Mouse (Mus musculus) forebrain, embryonic 13.5 days (tissue): Measurements from ENCODE around the gene Cntnap5a. TPM values are rescaled to one million over a fixed set of nuclear protein-coding genes. Genes with fewer than 3 reads are reported as not detected.

Experiments used
- ATAC-seq: fragments of 200-750 bp; cut with Nextera tagmentation; 2 replicates; pipeline ENCODE4 v1.8.0; 2017
- H3K27ac ChIP-seq: fragments of 300-500 bp; sonication (generic); 2 replicates; pipeline ENCODE4 v1.5.1; 2015; ENCODE audit warnings: inconsistent platforms, mild to moderate bottlenecking, moderate library complexity
- H3K27me3 ChIP-seq: fragments of 300-500 bp; sonication (generic); 2 replicates; pipeline ENCODE4 v1.6.1; 2015; ENCODE audit warnings: mild to moderate bottlenecking, inconsistent platforms
- H3K36me3 ChIP-seq: fragments of 300-500 bp; sonication (generic); 2 replicates; pipeline ENCODE4 v1.6.1; 2015; ENCODE audit warnings: mild to moderate bottlenecking, inconsistent platforms; ENCODE audit not compliant: poor library complexity, severe bottlenecking
- H3K4me1 ChIP-seq: fragments of 300-500 bp; sonication (generic); 2 replicates; pipeline ENCODE4 v1.6.1; 2015; ENCODE audit warnings: inconsistent platforms
- H3K4me2 ChIP-seq: fragments of 300-500 bp; sonication (generic); 2 replicates; pipeline ENCODE4 v1.6.1; 2015; ENCODE audit warnings: inconsistent platforms, mild to moderate bottlenecking, moderate library complexity
- H3K4me3 ChIP-seq: fragments of 300-500 bp; sonication (generic); 2 replicates; pipeline ENCODE4 v1.5.1; 2015; ENCODE audit warnings: mild to moderate bottlenecking, inconsistent platforms
- H3K9ac ChIP-seq: fragments of 300-500 bp; sonication (generic); 2 replicates; pipeline ENCODE4 v1.6.1; 2015; ENCODE audit warnings: mild to moderate bottlenecking, inconsistent platforms
- H3K9me3 ChIP-seq: fragments of 300-500 bp; sonication (generic); replicated peaks from 2 replicates; pipeline ENCODE4 v1.6.1; 2016; ENCODE audit warnings: inconsistent platforms
- WGBS: fragments of 180-500 bp; shearing (Covaris S2); methylation state at CpG from one replicate; pipeline ENCODE4 v1.1.7; 2015; 5-methylcytosine and 5-hydroxymethylcytosine counted together
- polyA plus RNA-seq: library from polyadenylated mRNA; unstranded; fragments of >200 nt; fragmentation: Nextera tagmentation; extraction: Ambion mirVana; gene quantifications from 2 replicates; pipeline ENCODE4 v1.2.1, GENCODE M21; 2015

Gene Cntnap5a
- polyA plus RNA-seq, 1 experiment from 2014 or later, result 0.39 TPM

DNA sequence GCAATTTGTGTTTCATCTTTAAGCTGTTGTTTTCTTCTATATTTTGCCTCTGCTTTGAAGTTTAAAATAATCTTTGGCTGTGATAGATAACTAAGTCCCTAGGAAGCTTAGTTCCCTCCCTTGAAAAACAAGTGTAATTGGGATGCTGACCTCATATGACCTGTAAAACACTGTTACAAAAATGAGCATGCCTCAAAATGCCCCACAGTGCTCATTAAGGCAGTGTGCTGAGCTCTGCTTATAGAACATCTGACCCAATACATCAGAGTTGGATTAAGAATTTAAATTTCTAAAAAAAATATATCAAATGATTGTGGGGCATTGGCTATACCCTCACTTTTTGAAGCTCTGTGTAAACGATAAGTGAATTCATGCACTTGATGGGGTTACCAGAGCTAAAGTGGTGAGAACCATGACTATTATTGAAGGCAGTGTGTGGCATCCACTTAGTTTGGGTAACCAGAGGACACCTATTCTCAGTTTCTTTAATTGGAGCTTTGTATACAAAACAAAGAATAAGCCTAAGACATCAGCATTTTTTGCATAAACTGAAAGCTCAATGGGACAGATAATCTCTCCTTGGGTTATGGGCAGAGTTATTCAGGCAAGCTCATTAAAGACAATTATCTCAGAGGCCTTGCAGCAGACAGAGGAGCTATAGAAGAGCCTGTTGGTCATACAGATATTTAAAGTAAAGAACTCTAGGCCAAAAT, 241.6 kb downstream of the Cntnap5a start:
- Histone ChIP-seq H3K4me2 (no peak overlapping the region), H3K9me3 (no peaks in the 10 kb centered on the region), H3K36me3 (no peaks in the 10 kb centered on the region)

DNA sequence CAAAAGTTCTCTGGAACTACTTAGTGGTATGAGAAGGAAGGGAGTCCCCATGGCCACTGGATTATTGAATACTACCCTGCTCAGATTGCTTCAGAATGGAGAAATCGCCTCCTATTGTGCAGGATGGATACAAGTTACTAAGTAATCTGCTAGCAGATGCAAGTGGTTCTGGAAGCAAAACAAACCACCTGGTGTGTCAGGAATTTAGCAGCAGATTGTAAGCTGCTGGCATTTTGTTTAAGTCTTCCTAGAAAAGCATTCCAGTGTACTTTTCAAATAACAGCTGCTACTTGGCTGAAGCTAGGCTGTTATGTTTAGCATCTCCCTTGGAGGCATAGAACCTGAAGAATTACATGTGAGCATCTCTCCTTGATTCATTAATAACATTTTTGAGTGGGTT, 247.5 kb downstream of the Cntnap5a start:
- 6% methylated on average over 1 of the region's 1 CpGs for WGBS
- no peaks in the 10 kb centered on the region for H3K9me3 ChIP-seq
- no peak overlapping the region for H3K4me2 ChIP-seq
- no peak overlapping the region for H3K4me3 ChIP-seq
- no peaks in the 10 kb centered on the region for H3K36me3 ChIP-seq
- no peak overlapping the region for H3K27ac ChIP-seq
- no peak for ATAC-seq
- no peaks in the 10 kb centered on the region for H3K27me3 ChIP-seq
- H3K9ac ChIP-seq, result no peak overlapping the region
- no peaks in the 10 kb centered on the region for H3K4me1 ChIP-seq

More for the DNA sequence above, 241.6 kb downstream of the Cntnap5a start:
- Histone ChIP-seq H3K4me3 (no peak overlapping the region), H3K27ac (no peak overlapping the region), H3K4me1 (no peaks in the 10 kb centered on the region), H3K9ac (no peak overlapping the region), H3K27me3 (no peaks in the 10 kb centered on the region)
- no peak for ATAC-seq
- WGBS, result 15% methylated on average over 1 of the region's 1 CpGs

DNA sequence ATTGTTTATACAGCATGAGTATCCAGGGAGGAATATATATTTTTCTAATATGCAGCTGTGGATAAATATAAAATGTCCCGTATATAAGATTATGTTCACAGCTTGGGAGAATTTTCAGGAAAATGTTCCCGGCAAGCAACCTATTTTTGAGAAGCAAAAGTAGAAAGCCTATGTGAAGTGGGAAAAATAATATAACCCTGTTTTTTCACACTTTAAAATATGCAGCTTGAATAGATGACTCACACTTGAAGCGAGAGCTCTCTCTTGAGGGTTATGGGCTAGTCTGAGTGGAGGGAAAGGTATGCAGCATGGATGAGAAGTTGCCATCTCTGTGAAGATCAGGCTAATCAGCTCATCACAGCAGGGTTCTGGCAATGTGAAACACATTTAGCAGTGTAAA, 261.3 kb downstream of the Cntnap5a start:
- no peak overlapping the region for H3K9ac ChIP-seq
- H3K27ac ChIP-seq, result no peak overlapping the region
- no peaks in the 10 kb centered on the region for H3K27me3 ChIP-seq
- H3K4me1 ChIP-seq, result no peaks in the 10 kb centered on the region
- 91% methylated on average over 3 of the region's 3 CpGs for WGBS
- no peaks in the 10 kb centered on the region for H3K36me3 ChIP-seq
- H3K4me2 ChIP-seq, result no peak overlapping the region
- no peak overlapping the region for H3K4me3 ChIP-seq
- ATAC-seq, result no peak
- H3K9me3 ChIP-seq, result no peaks in the 10 kb centered on the region

GRCm38 (mm10) chr1:115956528-115956927, 272.0 kb downstream of the Cntnap5a start:
- 85% methylated on average over 2 of the region's 2 CpGs for WGBS
- Histone ChIP-seq H3K4me3 (no peak overlapping the region), H3K9ac (no peak overlapping the region), H3K4me1 (no peaks in the 10 kb centered on the region), H3K9me3 (no peaks in the 10 kb centered on the region), H3K27ac (no peak overlapping the region), H3K27me3 (no peaks in the 10 kb centered on the region), H3K36me3 (no peaks in the 10 kb centered on the region), H3K4me2 (no peak overlapping the region)
- peak; percentile 50; the same call in 1 of the 2 replicates for ATAC-seq

DNA sequence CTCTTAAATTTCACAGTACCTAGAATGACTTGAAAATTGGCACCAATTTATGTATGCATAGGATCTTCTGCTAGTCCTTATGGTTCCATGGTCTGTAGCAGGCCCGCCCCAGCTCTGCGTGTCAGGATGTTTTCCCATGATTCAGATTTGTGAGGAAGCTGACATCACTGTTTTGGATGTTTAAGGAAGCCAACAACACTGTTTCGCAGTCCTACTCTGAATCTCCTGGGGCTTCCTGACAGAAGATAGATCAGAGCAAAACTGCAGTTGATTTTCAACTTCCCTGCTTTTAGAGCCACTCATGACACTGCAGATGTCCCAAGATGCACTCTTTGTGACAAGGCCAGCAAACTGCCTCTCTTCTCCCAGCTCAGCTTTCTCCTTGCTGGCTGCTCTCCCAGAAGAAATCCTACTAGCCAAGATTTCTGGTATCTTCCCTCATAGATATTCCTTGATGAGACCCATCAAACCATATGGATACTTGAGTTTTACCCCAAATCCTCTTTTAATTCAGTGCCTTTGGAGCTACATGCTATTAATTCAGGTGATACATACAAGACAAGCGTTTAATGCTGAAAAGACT, 280.5 kb downstream of the Cntnap5a start:
- H3K9me3 ChIP-seq, result no peaks in the 10 kb centered on the region
- H3K27me3 ChIP-seq, result no peaks in the 10 kb centered on the region
- peak; percentile 71; the same call in 1 of the 2 replicates for ATAC-seq
- H3K36me3 ChIP-seq, result no peaks in the 10 kb centered on the region
- no peaks in the 10 kb centered on the region for H3K4me1 ChIP-seq
- H3K27ac ChIP-seq, result no peak overlapping the region
- 83% methylated on average over 4 of the region's 4 CpGs for WGBS
- no peak overlapping the region for H3K4me3 ChIP-seq
- no peak overlapping the region for H3K9ac ChIP-seq
- H3K4me2 ChIP-seq, result no peak overlapping the region

- Histone ChIP-seq H3K4me2 (no peak overlapping the region), H3K27me3 (no peaks in the 10 kb centered on the region), H3K27ac (no peak overlapping the region), H3K4me1 (no peaks in the 10 kb centered on the region), H3K4me3 (no peak overlapping the region), H3K36me3 (no peaks in the 10 kb centered on the region), H3K9me3 (no peaks in the 10 kb centered on the region), H3K9ac (no peak overlapping the region)
- WGBS, result 81% methylated on average over 1 of the region's 1 CpGs
- ATAC-seq, result no peak
Measured at GRCm38 (mm10) chr1:115990204-115990603, 305.6 kb downstream of the Cntnap5a start.

DNA sequence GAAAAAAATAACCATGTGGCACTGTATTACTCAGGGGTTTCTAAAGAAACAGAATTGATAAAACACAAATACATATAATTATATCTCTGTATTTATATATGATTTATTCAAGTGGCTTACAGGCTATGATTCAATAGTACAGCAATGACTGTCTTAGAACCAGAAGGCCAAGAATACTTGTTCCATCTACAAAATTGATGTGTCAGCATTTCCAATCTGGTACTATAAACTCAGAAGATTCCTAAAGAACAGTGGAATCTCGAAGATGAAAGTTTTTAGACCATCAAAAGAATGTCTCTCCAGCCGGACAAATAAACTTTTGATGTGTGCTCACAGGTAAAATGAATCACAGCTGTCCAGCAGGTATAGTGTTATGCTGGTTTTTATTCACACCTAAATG, 331.2 kb downstream of the Cntnap5a start:
- no peaks in the 10 kb centered on the region for H3K36me3 ChIP-seq
- no peak overlapping the region for H3K9ac ChIP-seq
- no peak overlapping the region for H3K27ac ChIP-seq
- no peak overlapping the region for H3K4me2 ChIP-seq
- 87% methylated on average over 2 of the region's 2 CpGs for WGBS
- no peaks in the 10 kb centered on the region for H3K9me3 ChIP-seq
- ATAC-seq, result no peak
- no peaks in the 10 kb centered on the region for H3K4me1 ChIP-seq
- H3K27me3 ChIP-seq, result no peaks in the 10 kb centered on the region
- no peak overlapping the region for H3K4me3 ChIP-seq

DNA sequence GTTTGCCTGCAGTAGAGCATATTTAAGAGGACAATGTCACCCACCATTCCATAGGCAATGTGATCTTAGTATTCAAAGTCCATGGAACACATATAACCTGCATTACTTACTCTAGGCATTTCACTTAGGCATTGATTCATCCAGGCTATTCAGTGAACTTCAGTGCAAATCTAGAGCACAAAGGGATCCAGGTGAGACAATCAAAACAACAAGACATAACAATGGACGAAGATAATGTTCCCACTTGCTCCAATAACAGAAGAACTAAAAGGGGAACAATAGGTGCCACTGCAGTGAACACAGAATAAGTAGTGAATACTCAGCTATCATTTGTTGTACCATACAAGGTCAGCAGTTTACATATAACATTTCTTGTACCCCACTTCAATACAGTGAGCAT, 345.1 kb downstream of the Cntnap5a start:
- H3K4me1 ChIP-seq, result no peaks in the 10 kb centered on the region
- ATAC-seq, result no peak
- 79% methylated on average over 1 of the region's 1 CpGs for WGBS
- no peak overlapping the region for H3K9ac ChIP-seq
- peaks cover 3% of the 10 kb centered on the region; the same call in 1 of the 2 replicates for H3K9me3 ChIP-seq
- H3K36me3 ChIP-seq, result no peaks in the 10 kb centered on the region
- no peak overlapping the region for H3K27ac ChIP-seq
- H3K4me2 ChIP-seq, result no peak overlapping the region
- H3K27me3 ChIP-seq, result no peaks in the 10 kb centered on the region
- no peak overlapping the region for H3K4me3 ChIP-seq

- H3K4me2 ChIP-seq, result no peak overlapping the region
- H3K36me3 ChIP-seq, result no peaks in the 10 kb centered on the region
- H3K9me3 ChIP-seq, result no peaks in the 10 kb centered on the region
- no peak overlapping the region for H3K4me3 ChIP-seq
- WGBS, result 17% methylated on average over 1 of the region's 1 CpGs
- 0 out of 2 replicates have a peak, but pooled peaks cover 4% of the 10 kb centered on the region for H3K4me1 ChIP-seq
- no peak overlapping the region for H3K9ac ChIP-seq
- no peaks in the 10 kb centered on the region for H3K27me3 ChIP-seq
- ATAC-seq, result peak; percentile 77
- no peak overlapping the region; the same call in 1 of the 2 replicates for H3K27ac ChIP-seq
Measured at GRCm38 (mm10) chr1:116035897-116036296, 351.3 kb downstream of the Cntnap5a start.

GRCm38 (mm10) chr1:116036894-116037293, 352.3 kb downstream of the Cntnap5a start:
- no peak for ATAC-seq
- no peaks in the 10 kb centered on the region for H3K9me3 ChIP-seq
- H3K4me2 ChIP-seq, result no peak overlapping the region
- H3K4me3 ChIP-seq, result no peak overlapping the region
- no peak overlapping the region for H3K27ac ChIP-seq
- WGBS, result 92% methylated on average over 2 of the region's 2 CpGs
- no peak overlapping the region for H3K9ac ChIP-seq
- H3K27me3 ChIP-seq, result no peaks in the 10 kb centered on the region
- 0 out of 2 replicates have a peak, but pooled peaks cover 4% of the 10 kb centered on the region for H3K4me1 ChIP-seq
- H3K36me3 ChIP-seq, result no peaks in the 10 kb centered on the region

- no peak for ATAC-seq
- H3K36me3 ChIP-seq, result no peaks in the 10 kb centered on the region
- 90% methylated on average over 1 of the region's 1 CpGs for WGBS
- no peaks in the 10 kb centered on the region for H3K4me1 ChIP-seq
- H3K4me2 ChIP-seq, result no peak overlapping the region
- H3K27ac ChIP-seq, result no peak overlapping the region
- no peaks in the 10 kb centered on the region for H3K27me3 ChIP-seq
- no peak overlapping the region for H3K4me3 ChIP-seq
- H3K9me3 ChIP-seq, result no peaks in the 10 kb centered on the region
- H3K9ac ChIP-seq, result no peak overlapping the region
Measured at GRCm38 (mm10) chr1:116044083-116044482, 359.5 kb downstream of the Cntnap5a start.

GRCm38 (mm10) chr1:116107010-116107723, 422.6 kb downstream of the Cntnap5a start:
- no peaks in the 10 kb centered on the region for H3K9me3 ChIP-seq
- 80% methylated on average over 3 of the region's 3 CpGs for WGBS
- no peaks in the 10 kb centered on the region for H3K27me3 ChIP-seq
- H3K36me3 ChIP-seq, result no peaks in the 10 kb centered on the region
- H3K27ac ChIP-seq, result no peak overlapping the region
- ATAC-seq, result peak; percentile 41
- H3K4me1 ChIP-seq, result no peaks in the 10 kb centered on the region
- no peak overlapping the region for H3K4me3 ChIP-seq
- H3K9ac ChIP-seq, result no peak overlapping the region
- H3K4me2 ChIP-seq, result no peak overlapping the region
